15 mouse cellular contexts compared by ENCODE assay signal in the genomic region with DNA sequence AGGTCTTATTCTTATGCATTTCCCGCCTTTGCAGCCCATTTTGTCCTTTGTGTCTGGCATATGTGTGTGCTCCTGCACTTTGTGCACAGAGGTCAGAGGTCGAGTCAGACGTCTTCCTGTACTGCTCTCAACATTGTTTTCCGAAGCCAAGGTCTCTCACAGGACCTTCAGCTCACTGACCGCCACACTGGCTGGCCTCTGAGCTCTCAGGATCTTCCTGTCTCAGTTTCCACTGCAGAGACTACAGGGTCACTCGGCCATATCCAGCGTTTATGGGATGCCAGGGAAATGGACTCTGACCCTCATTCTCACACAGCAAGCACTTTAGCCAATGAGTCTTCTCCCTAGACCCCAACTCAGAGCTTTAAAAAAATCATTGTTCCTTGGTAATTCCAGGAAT. TPM values are rescaled to one million over a fixed set of nuclear protein-coding genes. Genes with fewer than 3 reads are reported as not detected.
DNase-seq lines count a peak whose midpoint lies in the region; ATAC-seq and TF ChIP-seq lines count a peak whose summit lies in the region.
"Had no signal": no experiment of that assay in that cellular context is flagged by ENCODE, and none has a peak within 500 bp of the region (broad histone marks: within the 10 kb centered on the region; RNA-seq: fewer than 3 reads in every experiment).

No protein-coding gene starts in this region.

- no peak overlapping the region for H3K27ac ChIP-seq in stomach, embryonic 16.5 days (ENCODE audit: low read length)
- H3K27ac ChIP-seq in stomach, postnatal 0 days (replicated peaks), result no peak overlapping the region
- H3K27ac ChIP-seq in limb, embryonic 10.5 days, result peak overlapping the region; percentile 59; the same call in 1 of the 2 replicates
- H3K27ac ChIP-seq: hindbrain, postnatal 0 days; neural tube, embryonic 13.5 days had no signal

- no peak for TF ChIP-seq CTCF in stomach, postnatal 0 days (IDR thresholded peaks at IDR 0.05; ENCODE audit: low read depth)

- H3K9me3 ChIP-seq in stomach, embryonic 16.5 days (replicated peaks; ENCODE audit: control insufficient read depth, low read length), result no peaks in the 10 kb centered on the region
- H3K9me3 ChIP-seq in stomach, postnatal 0 days (ENCODE audit: control insufficient read depth, low read length), result no peaks in the 10 kb centered on the region
- no peaks in the 10 kb centered on the region for H3K9me3 ChIP-seq in limb, embryonic 10.5 days (replicated peaks)
- H3K9me3 ChIP-seq: neural tube, embryonic 13.5 days had no signal

- ATAC-seq in stomach, embryonic 16.5 days (ENCODE audit: insufficient read depth, low FRiP score), result peak; percentile 37; the same call in 1 of the 2 replicates
- ATAC-seq in stomach, postnatal 0 days (ENCODE audit: low FRiP score, low TSS enrichment), result no peak
- ATAC-seq in megakaryocyte-erythroid progenitor cell, adult 5-6 weeks (replicated peaks; ENCODE audit: low FRiP score, low TSS enrichment, poor library complexity, severe bottlenecking), result no peak
- ATAC-seq: hindbrain, postnatal 0 days; midbrain, embryonic 16.5 days had no signal

- no peaks in the 10 kb centered on the region for H3K36me3 ChIP-seq in stomach, embryonic 16.5 days (ENCODE audit: control insufficient read depth, insufficient read depth, low read length)
- H3K36me3 ChIP-seq in stomach, postnatal 0 days (ENCODE audit: control insufficient read depth, insufficient read depth, low read length), result no peaks in the 10 kb centered on the region
- no peaks in the 10 kb centered on the region for H3K36me3 ChIP-seq in limb, embryonic 10.5 days
- H3K36me3 ChIP-seq: neural tube, embryonic 13.5 days had no signal

- no peaks in the 10 kb centered on the region for H3K27me3 ChIP-seq in stomach, embryonic 16.5 days (ENCODE audit: control insufficient read depth, insufficient read depth, low read length)
- no peaks in the 10 kb centered on the region for H3K27me3 ChIP-seq in stomach, postnatal 0 days (ENCODE audit: control insufficient read depth, insufficient read depth, low read length)
- no peaks in the 10 kb centered on the region for H3K27me3 ChIP-seq in limb, embryonic 10.5 days (ENCODE audit: low read depth, poor library complexity, severe bottlenecking)
- H3K27me3 ChIP-seq: neural tube, embryonic 13.5 days had no signal

- H3K4me2 ChIP-seq in stomach, embryonic 16.5 days (ENCODE audit: low read depth, low read length), result no peak overlapping the region
- no peak overlapping the region for H3K4me2 ChIP-seq in stomach, postnatal 0 days (replicated peaks; ENCODE audit: low read depth)
- H3K4me2 ChIP-seq: heart, embryonic 11.5 days; neural tube, embryonic 13.5 days had no signal

- intact Hi-C loops in left cerebral cortex, postnatal 36 days (cut with DNase I), result no loop called here

- no peaks in the 10 kb centered on the region for H3K4me1 ChIP-seq in stomach, embryonic 16.5 days (ENCODE audit: control insufficient read depth, insufficient read depth, low read length)
- no peaks in the 10 kb centered on the region for H3K4me1 ChIP-seq in stomach, postnatal 0 days (replicated peaks; ENCODE audit: control insufficient read depth, insufficient read depth)
- peaks cover 5% of the 10 kb centered on the region for H3K4me1 ChIP-seq in limb, embryonic 10.5 days
- H3K4me1 ChIP-seq: neural tube, embryonic 13.5 days had no signal

- no peak for TF ChIP-seq EP300 in stomach, postnatal 0 days (optimal IDR thresholded peaks at IDR 0.05)

- peak; percentile 21 for DNase-seq in adrenal gland, adult 2 months
- no peak for DNase-seq in adrenal gland, postnatal 14 days
- no peak for DNase-seq in stomach, postnatal 0 days (ENCODE audit: low spot score)
- DNase-seq in limb, embryonic 10.5 days (ENCODE audit: low spot score), result no peak
- DNase-seq in yolk sac, embryonic 10.5 days (ENCODE audit: low spot score), result peak; percentile 84
- no peak for DNase-seq in left cerebral cortex, postnatal 36 days (ENCODE audit: low spot score in 2 of 2)
- DNase-seq: adrenal gland, postnatal 10 days; cerebellum, postnatal 25 days; lung, postnatal 14 days had no signal

- no peak overlapping the region for H3K4me3 ChIP-seq in stomach, embryonic 16.5 days (replicated peaks; ENCODE audit: low read length)
- H3K4me3 ChIP-seq in stomach, postnatal 0 days (ENCODE audit: low read depth, low read length), result no peak overlapping the region
- no peak overlapping the region for H3K4me3 ChIP-seq in limb, embryonic 10.5 days
- H3K4me3 ChIP-seq: neural tube, embryonic 13.5 days had no signal

- 53% methylated on average over 7 of the region's 7 CpGs for WGBS in stomach, embryonic 16.5 days
- WGBS in stomach, postnatal 0 days, result 62% methylated on average over 7 of the region's 7 CpGs
- WGBS in limb, embryonic 10.5 days, result 69% methylated on average over 7 of the region's 7 CpGs

- no peak overlapping the region for H3K9ac ChIP-seq in stomach, embryonic 16.5 days (ENCODE audit: low read length)
- no peak overlapping the region for H3K9ac ChIP-seq in stomach, postnatal 0 days (ENCODE audit: low read length)
- H3K9ac ChIP-seq: neural tube, embryonic 13.5 days had no signal

RNA-seq across cellular contexts. Expression of a gene that starts 19.3 kb away (rescaled TPM):
- total RNA-seq in adrenal gland, adult 2 months (2021), result 10 to 100 TPM; 28.5 to 40.7 TPM
- 3.2 and 4.2 TPM in 2 replicates for polyA plus RNA-seq in adrenal gland, adult 2 months (2012; rRNA removed)
- total RNA-seq in adrenal gland, postnatal 14 days (2021), result 27.8 and 30.3 TPM in 2 replicates
- polyA plus RNA-seq in stomach, embryonic 16.5 days (2015; fragmentation: Nextera tagmentation; extraction: Ambion mirVana), result 32.2 and 36.7 TPM in 2 replicates
- 14.8 and 15.5 TPM in 2 replicates for polyA plus RNA-seq in stomach, postnatal 0 days (2015; fragmentation: Nextera tagmentation; extraction: Ambion mirVana)
- polyA plus RNA-seq in limb, embryonic 10.5 days (2016; fragmentation: Nextera tagmentation; extraction: Ambion mirVana), result 72.9 and 78.7 TPM in 2 replicates
- 62.8 and 64.3 TPM in 2 replicates for total RNA-seq in megakaryocyte-erythroid progenitor cell, adult 5-6 weeks (2014; fragmentation: Nextera tagmentation)
- 56.6 and 66.9 TPM in 2 replicates for total RNA-seq in megakaryocyte-erythroid progenitor cell, adult 5-6 weeks (2017)
- total RNA-seq in left cerebral cortex, postnatal 36 days (2021), result 10 to 100 TPM; 38.5 to 43.6 TPM

RNA-seq across cellular contexts. Expression of a gene that starts 19.4 kb away (rescaled TPM):
- 100 to 1,000 TPM; 128 to 135 TPM for total RNA-seq in adrenal gland, adult 2 months (2021)
- polyA plus RNA-seq in adrenal gland, adult 2 months (2012; rRNA removed), result 5.1 and 7.5 TPM in 2 replicates
- 199 and 236 TPM in 2 replicates for total RNA-seq in adrenal gland, postnatal 14 days (2021)
- polyA plus RNA-seq in stomach, embryonic 16.5 days (2015; fragmentation: Nextera tagmentation; extraction: Ambion mirVana), result 907 and 1,078 TPM in 2 replicates
- 653 and 712 TPM in 2 replicates for polyA plus RNA-seq in stomach, postnatal 0 days (2015; fragmentation: Nextera tagmentation; extraction: Ambion mirVana)
- polyA plus RNA-seq in limb, embryonic 10.5 days (2016; fragmentation: Nextera tagmentation; extraction: Ambion mirVana), result 1,666 and 1,835 TPM in 2 replicates
- 800 and 835 TPM in 2 replicates for total RNA-seq in megakaryocyte-erythroid progenitor cell, adult 5-6 weeks (2014; fragmentation: Nextera tagmentation)
- 1,093 and 1,199 TPM in 2 replicates for total RNA-seq in megakaryocyte-erythroid progenitor cell, adult 5-6 weeks (2017)
- total RNA-seq in left cerebral cortex, postnatal 36 days (2021), result 100 to 1,000 TPM; 122 to 123 TPM

Comparison
In these comparisons a context has a peak if more than half of its experiments do, and no peak if none do; other contexts are left out.
1. DNase-seq: peak in adrenal gland, adult 2 months (single experiment) and yolk sac, embryonic 10.5 days (single experiment); none in adrenal gland, postnatal 14 days (single experiment), stomach, postnatal 0 days (single experiment), limb, embryonic 10.5 days (single experiment) and left cerebral cortex, postnatal 36 days (0 of 2).